ENCODE assay signal across 9 mouse cellular contexts in genomic region chr11:76647500-76647899, GRCm38 (mm10). TPM values are rescaled to one million over a fixed set of nuclear protein-coding genes. Genes with fewer than 3 reads are reported as not detected.
DNase-seq lines count a peak whose midpoint lies in the region; ATAC-seq and TF ChIP-seq lines count a peak whose summit lies in the region.
"Had no signal": no experiment of that assay in that cellular context is flagged by ENCODE, and none has a peak within 500 bp of the region (broad histone marks: within the 10 kb centered on the region; RNA-seq: fewer than 3 reads in every experiment).

No protein-coding gene starts in this region.

- no peak overlapping the region for H3K27ac ChIP-seq in ES-E14 (ENCODE audit: insufficient read depth, low read depth, low read length, poor library complexity, severe bottlenecking)
- peak overlapping the region; percentile 41; the same call in 1 of the 2 replicates for H3K27ac ChIP-seq in forebrain, embryonic 16.5 days (ENCODE audit: low read length)
- no peak overlapping the region for H3K27ac ChIP-seq in lung, postnatal 0 days (ENCODE audit: low read length)

- in situ Hi-C loops in ES-E14 (cut with MboI; ENCODE audit: low sequenced_read_pairs in 2 of 2, unreplicated experiment in 2 of 2), result no loop called here

- H3K36me3 ChIP-seq in ES-E14 (ENCODE audit: control insufficient read depth, insufficient read depth, low read length, poor library complexity, severe bottlenecking), result no peaks in the 10 kb centered on the region
- no peaks in the 10 kb centered on the region for H3K36me3 ChIP-seq in forebrain, embryonic 16.5 days (ENCODE audit: control insufficient read depth, insufficient read depth)
- no peaks in the 10 kb centered on the region for H3K36me3 ChIP-seq in lung, postnatal 0 days (ENCODE audit: insufficient read depth, low read length)

- ATAC-seq in forebrain, embryonic 16.5 days, result peak; percentile 79
- peak; percentile 69 to 77 for ATAC-seq in hematopoietic stem cell, adult 5-6 weeks (replicated peaks in 1 of 2; ENCODE audit: insufficient read depth in 1 of 2, low FRiP score in 2 of 2, low TSS enrichment in 1 of 2, low read depth in 1 of 2, poor library complexity in 2 of 2, severe bottlenecking in 2 of 2)
- ATAC-seq in lung, postnatal 0 days, result peak; percentile 19; the same call in 1 of the 2 replicates

- H3K4me2 ChIP-seq in forebrain, embryonic 16.5 days (ENCODE audit: low read length), result peak overlapping the region; percentile 40
- H3K4me2 ChIP-seq in lung, postnatal 0 days (replicated peaks; ENCODE audit: low read depth, low read length), result peak overlapping the region; percentile 11; the same call in 1 of the 2 replicates

- peaks cover 14% of the 10 kb centered on the region; the same call in 1 of the 2 replicates for H3K27me3 ChIP-seq in forebrain, embryonic 16.5 days (replicated peaks; ENCODE audit: control insufficient read depth, insufficient read depth, low read length)
- no peaks in the 10 kb centered on the region for H3K27me3 ChIP-seq in lung, postnatal 0 days (replicated peaks; ENCODE audit: insufficient read depth, low read length)

- H3K9ac ChIP-seq in ES-E14 (ENCODE audit: insufficient read depth, low read depth, low read length, poor library complexity, severe bottlenecking), result no peak overlapping the region
- no peak overlapping the region for H3K9ac ChIP-seq in forebrain, embryonic 16.5 days (replicated peaks; ENCODE audit: low read depth, low read length)
- no peak overlapping the region for H3K9ac ChIP-seq in lung, postnatal 0 days (replicated peaks; ENCODE audit: low read depth)

- peak; percentile 81 for DNase-seq in ES-E14 (ENCODE audit: low read depth, low spot score)
- DNase-seq in cerebellum, adult 11-12 months, result peak; percentile 67
- DNase-seq in layer of hippocampus, adult 9-10 months (ENCODE audit: low spot score), result peak; percentile 78
- DNase-seq in lung, postnatal 0 days (ENCODE audit: low spot score), result peak; percentile 84
- DNase-seq in ovary, postnatal 14 days (ENCODE audit: low spot score), result peak; percentile 61
- peak; percentile 22 to 70 for DNase-seq in thymus, postnatal 10 days (ENCODE audit: low spot score in 2 of 2)

- TF ChIP-seq EP300 in lung, postnatal 0 days (IDR thresholded peaks at IDR 0.05), result no peak

- H3K4me1 ChIP-seq in ES-E14 (ENCODE audit: control insufficient read depth in 2 of 2, insufficient read depth in 2 of 2, low read length in 2 of 2, poor library complexity in 1 of 2), result peaks cover 0 to 3% of the 10 kb centered on the region in 2 experiments; a peak in 2 of 4 replicates
- H3K4me1 ChIP-seq in forebrain, embryonic 16.5 days (replicated peaks; ENCODE audit: control insufficient read depth, insufficient read depth, low read length), result peaks cover 22% of the 10 kb centered on the region
- no peaks in the 10 kb centered on the region for H3K4me1 ChIP-seq in lung, postnatal 0 days (ENCODE audit: insufficient read depth, low read depth, low read length)

- H3K9me3 ChIP-seq in ES-E14 (ENCODE audit: control insufficient read depth, insufficient read depth, low read depth, low read length), result no peaks in the 10 kb centered on the region
- no peaks in the 10 kb centered on the region for H3K9me3 ChIP-seq in forebrain, embryonic 16.5 days (ENCODE audit: control insufficient read depth, low read length)
- H3K9me3 ChIP-seq in lung, postnatal 0 days (ENCODE audit: low read length), result no peaks in the 10 kb centered on the region

- 5% methylated on average over 9 of the region's 9 CpGs for WGBS in forebrain, embryonic 16.5 days
- WGBS in lung, postnatal 0 days, result 5% methylated on average over 9 of the region's 9 CpGs

- peak; percentile 85 for TF ChIP-seq CTCF in lung, postnatal 0 days (IDR thresholded peaks at IDR 0.05)

- no peak overlapping the region for H3K4me3 ChIP-seq in ES-E14 (ENCODE audit: insufficient read depth in 1 of 2, low read depth in 1 of 2, low read length in 2 of 2, poor library complexity in 1 of 2, severe bottlenecking in 1 of 2)
- H3K4me3 ChIP-seq in forebrain, embryonic 16.5 days (replicated peaks; ENCODE audit: low read length), result peak overlapping the region; percentile 13; the same call in 1 of the 2 replicates
- no peak overlapping the region for H3K4me3 ChIP-seq in lung, postnatal 0 days (ENCODE audit: low read depth, low read length)

TF ChIP-seq in ES-E14, 5 proteins besides CTCF, POLR2A, EP300 and RAD21:
- TF ChIP-seq HCFC1 (IDR thresholded peaks at IDR 0.05; ENCODE audit: borderline replicate concordance, insufficient read depth, low read length) (no peak), ZC3H11A (IDR thresholded peaks at IDR 0.05; ENCODE audit: borderline replicate concordance, low read depth, low read length) (peak; percentile 35; the same call in 1 of the 2 replicates)

RNA-seq across cellular contexts. Expression of gene Bhlha9, which starts 24.8 kb away (rescaled TPM):
- total RNA-seq in ES-E14 (2012; rRNA removed), result not detected in 2 replicates
- polyA plus RNA-seq in forebrain, embryonic 16.5 days (2015; fragmentation: Nextera tagmentation; extraction: Ambion mirVana), result 0.27 and 1.3 TPM in 2 replicates
- total RNA-seq in hematopoietic stem cell, adult 5-6 weeks (2017), result not detected in 2 replicates
- polyA plus RNA-seq in lung, postnatal 0 days (2015; fragmentation: Nextera tagmentation; extraction: Ambion mirVana), result not detected in 2 replicates
- polyA plus RNA-seq: liver, embryonic 16.5 days had no signal

RNA-seq across cellular contexts. Expression of gene Abr, which starts 25.4 kb away (rescaled TPM):
- total RNA-seq in ES-E14 (2012; rRNA removed), result 28.6 and 34.1 TPM in 2 replicates
- 117 and 121 TPM in 2 replicates for polyA plus RNA-seq in forebrain, embryonic 16.5 days (2015; fragmentation: Nextera tagmentation; extraction: Ambion mirVana)
- 52.9 and 68.3 TPM in 2 replicates for total RNA-seq in hematopoietic stem cell, adult 5-6 weeks (2017)
- polyA plus RNA-seq in lung, postnatal 0 days (2015; fragmentation: Nextera tagmentation; extraction: Ambion mirVana), result 16.6 and 17.2 TPM in 2 replicates

RNA-seq across cellular contexts. Expression of gene Trarg1, which starts 32.1 kb away (rescaled TPM):
- total RNA-seq in ES-E14 (2012; rRNA removed), result 0.05 TPM in 1 of 2 replicates, not detected in the other
- 0.24 and 0.27 TPM in 2 replicates for polyA plus RNA-seq in forebrain, embryonic 16.5 days (2015; fragmentation: Nextera tagmentation; extraction: Ambion mirVana)
- not detected in 2 replicates for total RNA-seq in hematopoietic stem cell, adult 5-6 weeks (2017)
- 4.7 and 7.1 TPM in 2 replicates for polyA plus RNA-seq in lung, postnatal 0 days (2015; fragmentation: Nextera tagmentation; extraction: Ambion mirVana)
- polyA plus RNA-seq: liver, embryonic 16.5 days had no signal

Comparison
In these comparisons a context has a peak if more than half of its experiments do, and no peak if none do; other contexts are left out.
1. ATAC-seq: peak in every context shown above with its lines; median percentile 79 in forebrain, embryonic 16.5 days; 73 in hematopoietic stem cell, adult 5-6 weeks; 19 in lung, postnatal 0 days.